Mouse (Mus musculus): ENCODE data around the gene D5Ertd579e.

DNA sequence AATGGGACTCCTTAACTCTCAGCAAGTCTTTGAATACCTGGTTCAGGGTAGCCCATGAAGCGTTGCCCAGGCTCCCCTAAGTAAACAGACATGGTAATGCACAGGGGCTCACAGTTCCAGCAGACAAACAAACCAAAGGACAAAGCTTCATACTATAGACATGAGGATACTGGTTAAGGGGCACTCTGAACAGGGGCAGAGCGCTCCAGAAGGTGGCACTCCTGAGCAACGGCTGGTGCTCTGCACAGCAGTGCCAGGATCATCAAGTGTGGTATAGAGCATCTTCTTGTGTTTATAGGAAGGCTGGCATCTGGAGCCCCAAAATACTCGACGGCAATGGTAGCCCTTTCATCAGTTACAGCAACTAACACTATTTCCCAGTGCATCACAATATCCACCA, 92.8 kb downstream of the D5Ertd579e start:
- TF ChIP-seq CTCF (IDR thresholded peaks at IDR 0.05; ENCODE audit: low read depth, low read length) (peak; percentile 62), POLR2A (IDR thresholded peaks at IDR 0.05; ENCODE audit: extremely low read depth, insufficient read depth, low read length) (no peak)
